Mouse (Mus musculus) kidney, postnatal 0 days (tissue): ENCODE results near the gene Hsh2d. TPM values are rescaled to one million over a fixed set of nuclear protein-coding genes. Genes with fewer than 3 reads are reported as not detected.

Experiments used
- ATAC-seq: fragments of 200-750 bp; cut with Nextera tagmentation; replicated peaks from 2 replicates; pipeline ENCODE4 v1.8.0; 2017; ENCODE audit warnings: low read depth, moderate number of reproducible peaks, moderate TSS enrichment, moderate library complexity; ENCODE audit not compliant: low FRiP score
- DNase-seq: peaks from one replicate; pipeline ENCODE4 v3.0.0-alpha.2; 2016; ENCODE audit warnings: low spot score
- H3K27ac ChIP-seq: fragments of 300-500 bp; sonication (generic); 2 replicates; pipeline ENCODE4 v1.5.1; 2014; ENCODE audit warnings: mild to moderate bottlenecking
- H3K27me3 ChIP-seq: fragments of 300-500 bp; sonication (generic); 2 replicates; pipeline ENCODE4 v1.6.1; 2014; ENCODE audit warnings: low read length, mixed read lengths; ENCODE audit not compliant: insufficient read depth
- H3K36me3 ChIP-seq: fragments of 300-500 bp; sonication (generic); 2 replicates; pipeline ENCODE4 v1.6.1; 2014; ENCODE audit warnings: low read length, mixed read lengths; ENCODE audit not compliant: insufficient read depth
- H3K4me1 ChIP-seq: fragments of 300-500 bp; sonication (generic); replicated peaks from 2 replicates; pipeline ENCODE4 v1.6.1; 2014; ENCODE audit warnings: antibody characterized with exemption, low read length, mixed read lengths; ENCODE audit not compliant: insufficient read depth
- H3K4me2 ChIP-seq: fragments of 300-500 bp; sonication (generic); 2 replicates; pipeline ENCODE4 v1.6.1; 2014; ENCODE audit warnings: mild to moderate bottlenecking, low read length, moderate library complexity, mixed read lengths
- H3K4me3 ChIP-seq: fragments of 300-500 bp; sonication (generic); replicated peaks from 2 replicates; pipeline ENCODE4 v1.5.1; 2014; ENCODE audit warnings: low read depth, low read length
- H3K9ac ChIP-seq: fragments of 300-500 bp; sonication (generic); 2 replicates; pipeline ENCODE4 v1.6.1; 2014; ENCODE audit warnings: low read depth, low read length
- H3K9me3 ChIP-seq: fragments of 300-500 bp; sonication (generic); replicated peaks from 2 replicates; pipeline ENCODE4 v1.6.1; 2016; ENCODE audit warnings: low read length, inconsistent platforms, mixed read lengths
- CTCF ChIP-seq: IDR thresholded peaks from 2 replicates; pipeline ENCODE4 v1.5.1; 2016; ENCODE audit warnings: antibody characterized with exemption, low read depth, mild to moderate bottlenecking, moderate library complexity
- WGBS: fragments of 180-500 bp; shearing (Covaris S2); extraction: QIAGEN DNeasy Blood & Tissue Kit; methylation state at CpG from one replicate; pipeline ENCODE4 v1.1.7; 2014; 5-methylcytosine and 5-hydroxymethylcytosine counted together
- polyA plus RNA-seq: library from polyadenylated mRNA; unstranded; fragments of >200 nt; fragmentation: Nextera tagmentation; extraction: Ambion mirVana; gene quantifications from 2 replicates; pipeline ENCODE4 v1.2.1, GENCODE M21; 2015

Hsh2d gene
- polyA plus RNA-seq, 1 experiment from 2014 or later = 0.24 TPM

DNA sequence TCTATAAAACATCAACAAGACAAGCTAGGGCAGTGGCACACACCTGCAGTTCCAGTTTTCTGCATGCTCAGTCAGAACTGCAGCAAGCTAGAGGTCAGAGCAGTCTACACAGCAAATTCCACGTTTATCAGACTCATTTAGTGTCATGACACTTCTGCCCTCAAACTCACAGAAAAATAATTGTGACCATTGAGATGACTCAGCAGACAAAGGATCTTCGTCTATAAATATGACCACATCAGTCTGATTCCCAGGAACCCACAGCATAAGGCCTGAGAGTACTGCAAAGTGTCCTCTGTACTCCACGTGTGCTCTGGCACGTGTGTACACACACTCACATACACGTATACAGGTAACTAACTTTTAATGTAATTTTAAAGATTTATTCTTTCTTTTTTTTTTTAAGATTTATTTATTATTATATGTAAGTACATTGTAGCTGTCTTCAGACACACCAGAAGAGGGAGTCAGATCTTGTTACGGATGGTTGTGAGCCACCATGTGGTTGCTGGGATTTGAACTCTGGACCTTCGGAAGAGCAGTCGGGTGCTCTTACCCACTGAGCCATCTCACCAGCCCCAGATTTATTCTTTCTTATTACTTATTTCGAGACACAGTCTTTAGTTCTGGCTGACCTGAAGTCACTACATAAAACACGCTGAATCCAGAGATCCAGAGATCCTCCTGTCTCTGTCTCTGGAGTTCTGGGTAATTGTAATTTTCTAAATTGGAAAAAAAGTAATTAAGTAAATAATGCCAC is 29.5 kb downstream of the Hsh2d start:
- DNase-seq = no peak
- no peak for TF ChIP-seq CTCF
- no peaks in the 10 kb centered on the region for H3K27me3 ChIP-seq
- peak overlapping the region; percentile 71; the same call in 1 of the 2 replicates for H3K4me3 ChIP-seq
- 79% methylated on average over 9 of the region's 10 CpGs for WGBS
- peak overlapping the region; percentile 78; the same call in 1 of the 2 replicates for H3K4me2 ChIP-seq
- H3K36me3 ChIP-seq = peaks cover 16% of the 10 kb centered on the region
- H3K9ac ChIP-seq = no peak overlapping the region
- H3K4me1 ChIP-seq = no peaks in the 10 kb centered on the region
- no peaks in the 10 kb centered on the region for H3K9me3 ChIP-seq
- H3K27ac ChIP-seq = no peak overlapping the region
- ATAC-seq = peak; percentile 23

DNA sequence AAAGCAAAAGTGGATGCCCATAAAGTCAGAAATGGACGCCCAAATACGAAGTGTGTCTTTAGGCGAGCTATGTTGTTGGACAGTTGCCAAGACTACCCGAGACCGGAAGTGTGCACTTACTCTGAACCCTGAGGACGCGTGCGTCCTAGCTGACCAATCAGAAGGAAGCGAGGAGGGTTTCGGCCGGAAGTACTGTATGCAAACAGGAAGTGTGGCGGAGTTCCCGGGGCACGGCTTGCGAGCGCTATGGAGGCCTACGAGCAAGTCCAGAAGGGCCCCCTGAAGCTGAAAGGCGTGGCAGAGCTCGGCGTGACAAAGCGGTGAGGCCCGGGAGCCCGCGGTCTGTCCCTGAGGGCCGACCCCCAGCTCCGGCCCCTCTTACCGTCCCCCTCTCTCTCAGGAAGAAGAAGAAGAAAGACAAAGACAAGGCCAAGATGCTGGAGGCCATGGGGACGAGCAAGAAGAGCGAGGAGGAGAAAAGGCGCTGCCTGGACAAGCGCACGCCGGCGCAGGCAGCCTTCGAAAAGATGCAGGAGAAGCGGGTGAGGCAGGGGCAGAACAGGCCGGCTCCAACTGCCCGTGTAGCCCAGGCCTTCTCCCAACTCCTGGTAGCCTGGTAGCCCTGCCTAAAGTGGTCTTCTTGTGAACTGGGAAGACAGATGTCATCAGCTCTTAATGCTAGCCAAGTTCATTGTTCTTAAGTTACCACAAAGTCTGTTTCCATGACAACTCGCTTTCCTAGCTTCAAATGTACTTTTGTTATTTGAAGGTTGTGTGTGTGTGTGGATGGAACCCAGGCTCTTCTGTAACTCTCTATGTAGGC is 30.3 kb downstream of the Hsh2d start, which contains the start of gene Fam32a:
Gene Fam32a (plus strand): TSS at position 190 of the 823 bp plus-strand sequence.
- peak within 1 kb of the TSS; percentile 71 for H3K4me3 ChIP-seq
- peak within 1 kb of the TSS; percentile 78 for H3K4me2 ChIP-seq
- peak within 1 kb of the TSS; percentile 84 for H3K27ac ChIP-seq
- ATAC-seq (peak; percentile 97), DNase-seq (peak; percentile 98)
- TF ChIP-seq CTCF = no peak
- H3K36me3 ChIP-seq = peaks cover 16% of the 10 kb centered on the region
- 9% methylated on average over 39 of the region's 39 CpGs for WGBS
- no peaks in the 10 kb centered on the region for H3K9me3 ChIP-seq
- H3K27me3 ChIP-seq = no peaks in the 10 kb centered on the region
- H3K9ac ChIP-seq = peak within 1 kb of the TSS; percentile 77
- no peaks in the 10 kb centered on the region for H3K4me1 ChIP-seq

DNA sequence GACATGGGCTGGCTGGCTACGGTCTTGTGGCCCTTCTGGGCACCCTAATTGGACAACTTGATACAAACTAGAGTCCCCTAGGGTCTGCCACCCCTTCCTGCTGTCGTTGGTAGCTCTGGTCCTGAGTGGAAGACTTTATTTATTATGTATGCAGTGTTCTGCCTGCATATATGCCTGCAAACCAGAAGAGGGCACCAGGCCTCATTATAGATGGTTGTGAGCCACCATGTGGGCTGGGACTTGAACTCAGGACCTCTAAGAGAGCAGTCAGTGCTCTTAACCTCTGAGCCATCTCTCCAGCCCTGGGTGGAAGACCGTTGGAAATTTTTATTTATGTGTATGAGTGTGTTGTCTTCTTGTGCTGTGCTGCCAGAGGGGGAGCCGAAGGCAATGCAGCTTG is 31.3 kb downstream of the Hsh2d start:
- ATAC-seq = no peak
- Histone ChIP-seq H3K9ac (peak overlapping the region; percentile 77; the same call in 1 of the 2 replicates), H3K4me3 (peak overlapping the region; percentile 71; the same call in 1 of the 2 replicates), H3K9me3 (no peaks in the 10 kb centered on the region), H3K4me1 (no peaks in the 10 kb centered on the region), H3K27me3 (no peaks in the 10 kb centered on the region), H3K27ac (no peak overlapping the region), H3K4me2 (peak overlapping the region; percentile 78), H3K36me3 (peaks cover 16% of the 10 kb centered on the region)
- WGBS = 77% methylated on average over 4 of the region's 4 CpGs
- peak; percentile 44 for TF ChIP-seq CTCF
- no peak for DNase-seq

DNA sequence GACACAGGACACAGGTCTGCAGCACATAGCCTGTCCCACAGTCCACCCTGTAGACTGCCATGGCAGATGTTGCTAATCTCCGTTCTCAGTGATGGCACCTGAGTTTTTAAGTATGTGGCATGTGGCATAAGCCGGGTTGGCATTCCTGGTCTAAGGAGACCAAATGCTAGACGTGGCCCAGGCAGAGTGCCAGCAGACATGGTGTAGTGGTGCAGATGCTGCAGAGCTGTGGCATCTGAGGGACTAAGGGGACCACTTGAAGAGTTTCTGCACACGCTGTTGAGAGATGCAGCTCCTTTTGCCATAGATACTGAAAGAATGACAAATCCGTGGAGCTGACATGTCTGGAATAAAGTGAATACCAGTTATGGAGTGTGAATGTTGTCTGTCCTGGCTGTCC is 33.2 kb downstream of the Hsh2d start:
- Histone ChIP-seq H3K27ac (no peak overlapping the region), H3K27me3 (no peaks in the 10 kb centered on the region), H3K36me3 (peaks cover 16% of the 10 kb centered on the region), H3K4me2 (no peak overlapping the region), H3K9ac (no peak overlapping the region), H3K4me1 (no peaks in the 10 kb centered on the region), H3K4me3 (no peak overlapping the region), H3K9me3 (no peaks in the 10 kb centered on the region)
- ATAC-seq (no peak), DNase-seq (no peak)
- WGBS = 89% methylated on average over 5 of the region's 5 CpGs
- no peak for TF ChIP-seq CTCF

DNA sequence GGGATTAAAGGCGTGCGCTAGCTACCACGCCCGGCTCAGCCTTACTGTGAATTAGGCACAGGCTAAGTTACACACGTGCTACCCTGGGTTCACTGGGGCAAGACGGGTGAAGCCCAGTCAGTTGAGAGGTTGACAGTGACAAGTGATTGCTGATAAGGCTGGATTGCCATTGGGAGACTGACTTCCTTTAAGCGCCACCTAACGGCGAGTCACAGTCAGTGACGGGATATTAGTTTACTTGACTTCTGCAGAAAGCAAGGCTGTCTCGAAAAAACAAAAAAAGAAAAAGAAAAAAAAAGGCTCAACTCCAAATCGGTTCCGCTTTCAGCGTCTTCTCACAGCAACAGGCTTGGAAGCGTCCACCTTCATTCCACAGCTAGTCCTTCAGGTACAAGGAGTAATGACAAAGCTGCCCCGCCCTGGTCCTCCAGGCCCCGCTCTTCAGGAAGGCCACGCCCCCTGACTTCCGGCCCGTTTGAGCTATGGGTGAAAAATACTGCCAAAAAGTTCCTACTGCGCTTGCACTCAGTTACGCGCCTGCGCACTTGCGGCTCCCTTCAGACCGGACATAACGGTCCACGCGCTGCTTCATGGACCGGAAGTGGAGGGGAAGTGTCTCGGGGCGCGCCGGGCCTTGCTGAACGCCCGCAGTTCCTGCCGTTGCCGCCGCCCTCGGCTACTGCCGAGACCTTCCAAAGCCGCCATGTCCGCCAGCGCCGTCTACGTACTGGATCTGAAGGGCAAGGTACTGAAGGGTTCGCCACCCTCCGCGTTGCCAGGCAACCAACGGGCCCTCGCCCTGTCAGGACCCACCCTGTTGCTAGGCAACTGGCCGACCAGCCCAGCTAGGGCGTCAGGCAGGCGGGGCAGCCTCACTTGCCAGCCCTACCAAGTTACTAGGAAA is 50.3 kb downstream of the Hsh2d start, which contains the start of gene Ap1m1:
Gene Ap1m1 (plus strand): TSS at position 520 of the 904 bp plus-strand sequence.
- no peaks in the 10 kb centered on the region for H3K9me3 ChIP-seq
- WGBS = under 1% methylated on average over 54 of the region's 54 CpGs
- peak; percentile 81 for TF ChIP-seq CTCF
- peak within 1 kb of the TSS; percentile 63 for H3K9ac ChIP-seq
- H3K36me3 ChIP-seq = 0 out of 2 replicates have a peak, but pooled peaks cover 3% of the 10 kb centered on the region
- peak within 1 kb of the TSS; percentile 71 for H3K4me3 ChIP-seq
- H3K4me2 ChIP-seq = peak within 1 kb of the TSS; percentile 73
- H3K27ac ChIP-seq = peak within 1 kb of the TSS; percentile 91
- DNase-seq (peak; percentile 100), ATAC-seq (peak; percentile 96)
- no peaks in the 10 kb centered on the region; the same call in 1 of the 2 replicates for H3K4me1 ChIP-seq
- H3K27me3 ChIP-seq = no peaks in the 10 kb centered on the region
